In the genomic region with DNA sequence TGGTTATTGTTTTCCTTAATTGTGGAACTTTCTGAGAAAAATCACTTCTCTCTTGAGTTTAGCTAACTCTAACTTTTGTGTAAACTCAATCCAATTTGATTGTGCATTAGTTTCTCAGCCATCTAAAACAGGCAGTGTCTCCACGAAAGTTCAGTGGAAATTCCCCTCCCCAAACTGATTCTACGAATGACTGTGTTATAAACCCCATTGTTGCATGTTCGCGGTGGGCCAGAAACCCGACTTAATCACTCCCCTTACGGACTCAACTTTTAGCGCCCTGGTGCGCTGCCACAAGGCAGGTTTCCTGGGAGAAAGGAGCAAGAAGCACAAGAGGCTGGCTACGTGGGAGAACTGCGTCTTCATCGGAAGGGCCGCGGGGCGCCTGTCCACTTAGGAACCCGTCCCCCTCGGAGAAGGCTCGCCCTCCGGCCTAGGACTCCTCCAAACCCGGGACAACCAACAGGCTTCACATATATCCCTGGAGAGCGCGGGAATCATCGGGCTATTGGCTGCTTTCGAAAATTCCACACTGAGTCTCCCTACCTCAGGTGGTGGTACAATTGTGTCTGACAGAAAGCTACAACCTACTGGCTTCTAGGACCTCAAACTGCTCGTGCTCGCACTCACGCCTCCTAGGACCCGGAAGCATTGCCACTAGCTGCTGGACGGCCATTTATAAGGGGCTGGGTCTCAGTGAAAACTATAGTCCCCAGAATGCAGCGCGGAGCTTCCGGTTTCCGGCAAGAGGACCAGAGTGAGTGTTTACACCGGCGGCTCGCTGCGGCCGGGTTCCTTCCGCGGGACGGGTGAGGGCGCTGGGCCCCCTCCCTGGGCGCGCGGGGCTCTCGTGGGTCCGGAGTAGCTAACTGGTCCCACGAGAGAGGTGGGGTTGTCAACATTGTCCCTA, we compare ENCODE assay signal across 8 mouse cellular contexts. TPM values are rescaled to one million over a fixed set of nuclear protein-coding genes. Genes with fewer than 3 reads are reported as not detected.
DNase-seq lines count a peak whose midpoint lies in the region; ATAC-seq lines count a peak whose summit lies in the region.

A gene (plus strand): TSS at position 726 of the 907 bp plus-strand sequence.

- H3K36me3 ChIP-seq in heart, embryonic 10.5 days: peaks cover 14% of the 10 kb centered on the region; the same call in 1 of the 2 replicates
- H3K36me3 ChIP-seq in kidney, embryonic 15.5 days: peaks cover 18% of the 10 kb centered on the region

- WGBS in heart, embryonic 10.5 days: 1% methylated on average over 47 of the region's 47 CpGs
- WGBS in kidney, embryonic 15.5 days: under 1% methylated on average over 47 of the region's 47 CpGs

- H3K4me2 ChIP-seq in kidney, embryonic 15.5 days: peak within 1 kb of the TSS; percentile 85

- DNase-seq in B cell, adult 2 months: peak; percentile 90 to 91
- peak; percentile 98 for DNase-seq in brain, adult 2 months (ENCODE audit: low read depth, low spot score)
- DNase-seq in heart, embryonic 10.5 days (ENCODE audit: low spot score): peak; percentile 98
- peak; percentile 91 for DNase-seq in liver
- peak; percentile 88 to 94 for DNase-seq in spleen, postnatal 4 days (ENCODE audit: low spot score in 2 of 2)

- peak within 1 kb of the TSS; percentile 94 for H3K27ac ChIP-seq in heart, embryonic 10.5 days
- H3K27ac ChIP-seq in kidney, embryonic 15.5 days: peak within 1 kb of the TSS; percentile 87

- H3K4me1 ChIP-seq in heart, embryonic 10.5 days: peaks cover 14% of the 10 kb centered on the region
- peaks cover 16% of the 10 kb centered on the region for H3K4me1 ChIP-seq in kidney, embryonic 15.5 days

- H3K4me3 ChIP-seq in heart, embryonic 10.5 days: peak within 1 kb of the TSS; percentile 80
- peak within 1 kb of the TSS; percentile 88 for H3K4me3 ChIP-seq in kidney, embryonic 15.5 days (replicated peaks)

- ATAC-seq in erythroblast, adult 5-6 weeks (replicated peaks; ENCODE audit: low FRiP score, poor library complexity, severe bottlenecking): peak; percentile 99
- peak; percentile 98 for ATAC-seq in kidney, embryonic 15.5 days (replicated peaks; ENCODE audit: low FRiP score)
- ATAC-seq in monocyte, adult 5-6 weeks (replicated peaks; ENCODE audit: insufficient number of reproducible peaks, low FRiP score, low TSS enrichment, poor library complexity, severe bottlenecking): peak; percentile 99

- no peaks in the 10 kb centered on the region for H3K27me3 ChIP-seq in heart, embryonic 10.5 days (ENCODE audit: insufficient read depth, poor library complexity, severe bottlenecking)
- H3K27me3 ChIP-seq in kidney, embryonic 15.5 days: no peaks in the 10 kb centered on the region

- H3K9me3 ChIP-seq in heart, embryonic 10.5 days: no peaks in the 10 kb centered on the region
- no peaks in the 10 kb centered on the region for H3K9me3 ChIP-seq in kidney, embryonic 15.5 days (replicated peaks)

- peak within 1 kb of the TSS; percentile 61 for H3K9ac ChIP-seq in kidney, embryonic 15.5 days

RNA-seq across cellular contexts. Expression of the gene that starts here (rescaled TPM):
- 57.6 and 61.0 TPM in 2 replicates for total RNA-seq in erythroblast, adult 5-6 weeks (2015; ENCODE audit: low replicate concordance)
- 37.5 and 42.4 TPM in 2 replicates for total RNA-seq in erythroblast, adult 5-6 weeks (2017; ENCODE audit: low replicate concordance)
- 110 TPM in 2 replicates for polyA plus RNA-seq in heart, embryonic 10.5 days (2016; fragmentation: Nextera tagmentation; extraction: Ambion mirVana)
- 104 and 114 TPM in 2 replicates for polyA plus RNA-seq in kidney, embryonic 15.5 days (2015; fragmentation: Nextera tagmentation; extraction: Ambion mirVana)
- 10.9 to 35.9 TPM (median 17.3 TPM) in 3 replicates for total RNA-seq in monocyte, adult 5-6 weeks (2017)

Comparison
In these comparisons a context has a peak if more than half of its experiments do, and no peak if none do; other contexts are left out.
1. Peak in every context shown above with its lines: DNase-seq, ATAC-seq, H3K4me3 ChIP-seq and H3K27ac ChIP-seq.